Mouse (Mus musculus): ENCODE results near the gene Cyp2d12. TPM values are rescaled to one million over a fixed set of nuclear protein-coding genes. Genes with fewer than 3 reads are reported as not detected.
"Not testable (repeated sequence)": the region's sequence is repeated elsewhere in the genome, so short reads cannot be mapped to it uniquely, and the experiment has no call there.

The Cyp2d12 gene
- total and polyA plus RNA-seq, 2 experiments from 2014 or later: not detected

- not testable (repeated sequence) for H3K9me3 ChIP-seq (replicated peaks; ENCODE audit: control insufficient read depth, low read length); H3K27me3 ChIP-seq (ENCODE audit: control insufficient read depth, insufficient read depth, low read length); H3K27ac ChIP-seq (ENCODE audit: low read depth); H3K9ac ChIP-seq (replicated peaks; ENCODE audit: low read depth, low read length); DNase-seq (ENCODE audit: low spot score); ATAC-seq (ENCODE audit: insufficient read depth, low read depth); H3K36me3 ChIP-seq (replicated peaks; ENCODE audit: control insufficient read depth, insufficient read depth, low read length); H3K4me3 ChIP-seq (ENCODE audit: low read depth, low read length); H3K4me1 ChIP-seq (ENCODE audit: control insufficient read depth, insufficient read depth); H3K4me2 ChIP-seq (ENCODE audit: low read depth, low read length)
- WGBS: 89% methylated on average over 3 of the region's 3 CpGs
Observed at GRCm38 (mm10) chr15:82532721-82533120, 22.2 kb upstream of the Cyp2d12 start.

DNA sequence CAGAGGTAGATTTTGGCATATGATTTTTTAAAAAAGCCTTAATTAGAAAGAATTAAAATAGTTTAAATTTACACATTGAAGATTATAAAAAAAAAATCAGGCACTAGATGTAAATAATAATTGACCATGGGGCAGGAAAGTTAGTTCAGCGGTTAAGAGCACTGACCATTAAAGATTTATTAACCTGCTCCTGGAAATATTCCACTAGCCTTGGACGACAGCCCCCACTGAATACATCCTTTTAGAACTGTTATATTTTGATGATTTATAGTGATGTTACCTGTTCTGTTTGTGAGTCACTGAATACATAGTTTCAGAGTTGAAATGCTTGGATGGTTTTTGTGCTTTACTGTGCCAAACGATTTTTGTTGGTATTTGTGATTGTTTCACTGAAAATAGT, 11.9 kb upstream of the Cyp2d12 start:
- not testable (repeated sequence) for H3K36me3 ChIP-seq (replicated peaks; ENCODE audit: control insufficient read depth, insufficient read depth, low read length); H3K4me3 ChIP-seq (ENCODE audit: low read depth, low read length); H3K27me3 ChIP-seq (ENCODE audit: control insufficient read depth, insufficient read depth, low read length); ATAC-seq (ENCODE audit: insufficient read depth, low read depth); H3K4me1 ChIP-seq (ENCODE audit: control insufficient read depth, insufficient read depth); H3K4me2 ChIP-seq (ENCODE audit: low read depth, low read length); H3K9me3 ChIP-seq (replicated peaks; ENCODE audit: control insufficient read depth, low read length); H3K9ac ChIP-seq (replicated peaks; ENCODE audit: low read depth, low read length); H3K27ac ChIP-seq (ENCODE audit: low read depth); DNase-seq (ENCODE audit: low spot score)
- WGBS: 65% methylated on average over 3 of the region's 3 CpGs

DNA sequence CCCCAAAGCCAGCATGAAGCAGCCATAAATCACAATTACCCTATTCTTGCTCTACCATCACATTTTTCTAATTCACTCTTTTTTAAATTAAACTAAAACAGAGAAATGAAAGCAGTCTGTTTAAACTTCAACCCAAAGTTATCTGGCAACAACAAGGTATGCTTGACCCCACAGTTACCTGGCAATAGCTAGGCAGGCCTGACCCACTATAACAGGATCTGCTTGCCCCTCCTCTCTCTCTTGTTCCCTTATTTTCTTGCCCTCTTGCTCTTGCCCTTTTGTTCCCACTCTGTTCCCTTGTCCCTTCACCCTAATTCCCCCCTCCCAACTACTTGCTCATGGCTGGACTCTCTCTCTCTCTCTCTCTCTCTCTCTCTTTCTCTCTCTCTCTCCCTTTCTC, 10.3 kb upstream of the Cyp2d12 start:
- not testable (repeated sequence) for H3K27me3 ChIP-seq (ENCODE audit: control insufficient read depth, insufficient read depth, low read length); H3K36me3 ChIP-seq (replicated peaks; ENCODE audit: control insufficient read depth, insufficient read depth, low read length); DNase-seq (ENCODE audit: low spot score); H3K9me3 ChIP-seq (replicated peaks; ENCODE audit: control insufficient read depth, low read length); H3K4me1 ChIP-seq (ENCODE audit: control insufficient read depth, insufficient read depth); ATAC-seq (ENCODE audit: insufficient read depth, low read depth); H3K4me3 ChIP-seq (ENCODE audit: low read depth, low read length); H3K4me2 ChIP-seq (ENCODE audit: low read depth, low read length); H3K27ac ChIP-seq (ENCODE audit: low read depth); H3K9ac ChIP-seq (replicated peaks; ENCODE audit: low read depth, low read length)

DNA sequence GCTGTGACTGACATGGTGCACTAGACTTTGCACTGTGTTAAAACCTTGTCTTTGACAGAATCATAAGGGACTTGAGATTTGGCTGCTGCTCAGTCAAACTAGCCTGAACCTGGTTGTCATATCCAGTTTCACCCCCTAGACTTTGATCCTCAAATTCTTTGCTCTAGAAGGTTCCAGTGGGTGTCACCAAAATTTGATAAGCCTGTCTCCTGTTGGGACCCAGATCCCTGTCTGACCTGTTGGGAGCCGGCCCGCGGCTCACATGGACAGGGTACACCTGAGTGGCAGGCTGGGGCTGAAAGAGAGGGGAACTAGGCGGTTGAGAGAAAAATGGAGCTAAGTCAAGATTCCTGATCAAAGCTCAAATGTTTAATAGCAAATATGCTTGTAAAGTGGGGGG, 7.1 kb upstream of the Cyp2d12 start:
- H3K4me3 ChIP-seq (ENCODE audit: low read depth, low read length); H3K36me3 ChIP-seq (replicated peaks; ENCODE audit: control insufficient read depth, insufficient read depth, low read length); H3K4me1 ChIP-seq (ENCODE audit: control insufficient read depth, insufficient read depth); H3K4me2 ChIP-seq (ENCODE audit: low read depth, low read length); DNase-seq (ENCODE audit: low spot score); ATAC-seq (ENCODE audit: insufficient read depth, low read depth); H3K9ac ChIP-seq (replicated peaks; ENCODE audit: low read depth, low read length); H3K9me3 ChIP-seq (replicated peaks; ENCODE audit: control insufficient read depth, low read length); H3K27me3 ChIP-seq (ENCODE audit: control insufficient read depth, insufficient read depth, low read length); H3K27ac ChIP-seq (ENCODE audit: low read depth): not testable (repeated sequence)
- 87% methylated on average over 4 of the region's 4 CpGs for WGBS

DNA sequence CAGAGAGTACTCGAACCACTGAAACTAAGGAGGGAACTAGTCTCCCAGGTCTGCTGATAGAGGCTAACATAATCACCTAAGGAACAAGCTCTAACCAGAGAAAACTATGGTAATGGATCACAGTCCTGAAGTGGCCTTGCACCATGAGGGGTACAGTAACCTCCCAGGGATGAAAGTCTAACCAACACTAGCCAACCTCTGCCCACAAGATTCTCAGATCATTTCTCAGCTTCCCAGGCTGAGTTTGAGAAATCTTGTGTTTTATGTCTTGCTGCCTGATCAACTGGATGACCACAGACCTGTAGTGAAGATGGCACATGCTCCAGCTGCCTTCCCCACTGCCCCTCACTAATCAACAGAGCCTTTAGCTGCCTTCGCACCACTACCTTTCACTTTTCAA, 1.7 kb upstream of the Cyp2d12 start:
- WGBS: 72% methylated on average over 2 of the region's 2 CpGs
- H3K9ac ChIP-seq (replicated peaks; ENCODE audit: low read depth, low read length); H3K4me1 ChIP-seq (ENCODE audit: control insufficient read depth, insufficient read depth); H3K9me3 ChIP-seq (replicated peaks; ENCODE audit: control insufficient read depth, low read length); H3K27ac ChIP-seq (ENCODE audit: low read depth); DNase-seq (ENCODE audit: low spot score); H3K27me3 ChIP-seq (ENCODE audit: control insufficient read depth, insufficient read depth, low read length); H3K4me2 ChIP-seq (ENCODE audit: low read depth, low read length); H3K36me3 ChIP-seq (replicated peaks; ENCODE audit: control insufficient read depth, insufficient read depth, low read length); ATAC-seq (ENCODE audit: insufficient read depth, low read depth); H3K4me3 ChIP-seq (ENCODE audit: low read depth, low read length): not testable (repeated sequence)

DNA sequence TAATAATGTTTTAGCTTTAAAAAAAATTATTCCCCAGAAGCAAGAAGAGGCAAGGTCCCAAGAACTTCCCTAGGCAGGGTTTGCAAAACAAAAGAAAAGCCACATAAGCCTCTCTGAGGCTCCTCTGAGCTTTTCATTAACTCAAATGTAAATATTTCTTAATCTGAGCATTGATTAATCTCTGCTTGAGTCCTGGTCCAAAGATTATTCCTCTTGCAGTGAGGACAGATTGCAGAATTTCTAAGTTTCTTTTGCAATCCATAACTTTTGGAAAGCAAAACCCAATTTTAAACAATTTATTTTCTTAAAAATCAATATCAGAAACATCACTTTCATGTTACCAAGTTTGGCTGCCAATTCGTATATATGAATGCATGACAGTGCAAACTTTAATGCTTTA, 18.0 kb downstream of the Cyp2d12 start:
- Histone ChIP-seq H3K27ac (ENCODE audit: low read depth) (no peak overlapping the region), H3K4me1 (ENCODE audit: control insufficient read depth, insufficient read depth) (no peaks in the 10 kb centered on the region), H3K9ac (replicated peaks; ENCODE audit: low read depth, low read length) (no peak overlapping the region), H3K4me2 (ENCODE audit: low read depth, low read length) (no peak overlapping the region), H3K27me3 (ENCODE audit: control insufficient read depth, insufficient read depth, low read length) (no peaks in the 10 kb centered on the region), H3K4me3 (ENCODE audit: low read depth, low read length) (no peak overlapping the region), H3K36me3 (replicated peaks; ENCODE audit: control insufficient read depth, insufficient read depth, low read length) (no peaks in the 10 kb centered on the region), H3K9me3 (replicated peaks; ENCODE audit: control insufficient read depth, low read length) (no peaks in the 10 kb centered on the region)
- whole genome bisulfite sequencing: 60% methylated on average over 1 of the region's 1 CpGs
- TF ChIP-seq EP300 (IDR thresholded peaks at IDR 0.05; ENCODE audit: low read depth) (no peak), CTCF (IDR thresholded peaks at IDR 0.05; ENCODE audit: low read depth) (no peak)
- DNase-seq (ENCODE audit: low spot score) (no peak), ATAC-seq (ENCODE audit: insufficient read depth, low read depth) (no peak)
